Mouse (Mus musculus) liver, adult 2 months (tissue): ENCODE data around the gene Ddah2.

ENCODE experiments used
- CTCF ChIP-seq: fragments of 200-500 bp; IDR thresholded peaks from 2 replicates; pipeline ENCODE4 v1.5.1; 2011; ENCODE audit warnings: low read depth, low read length, control low read depth
- POLR2A ChIP-seq: fragments of 200-500 bp; IDR thresholded peaks from 2 replicates; pipeline ENCODE4 v1.6.1; 2011; ENCODE audit warnings: low read length, control low read depth; ENCODE audit not compliant: insufficient read depth; ENCODE audit errors: extremely low read depth

DNA sequence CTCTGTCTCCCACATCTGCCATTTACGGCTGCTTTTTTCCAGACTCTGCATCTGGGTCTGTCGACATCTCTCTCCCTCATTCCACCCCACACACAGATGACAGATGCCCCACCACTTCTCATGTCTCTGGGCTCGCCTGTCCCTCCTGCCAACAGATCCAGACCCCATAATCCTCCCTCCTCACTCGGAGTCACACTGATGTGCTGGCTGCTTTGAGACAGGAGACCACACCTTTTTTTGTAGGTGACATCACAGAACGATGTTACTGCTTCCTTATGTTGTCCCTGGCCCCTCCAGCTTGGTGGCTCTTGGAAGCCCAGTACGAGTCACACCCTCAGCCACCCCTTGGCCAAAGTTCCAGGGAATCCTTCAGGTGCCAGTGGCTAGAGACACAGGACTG lies 21.4 kb downstream of the Ddah2 start:
- TF ChIP-seq CTCF (no peak), POLR2A (no peak)
